Mouse (Mus musculus): Measurements from ENCODE around the gene Ints1. TPM values are rescaled to one million over a fixed set of nuclear protein-coding genes. Genes with fewer than 3 reads are reported as not detected.
A peak's percentile ranks its signal among the peaks of the same experiment; 100 is the strongest.

Gene Ints1
- polyA plus RNA-seq, 2 experiments: 12.1 to 13.5 TPM

DNA sequence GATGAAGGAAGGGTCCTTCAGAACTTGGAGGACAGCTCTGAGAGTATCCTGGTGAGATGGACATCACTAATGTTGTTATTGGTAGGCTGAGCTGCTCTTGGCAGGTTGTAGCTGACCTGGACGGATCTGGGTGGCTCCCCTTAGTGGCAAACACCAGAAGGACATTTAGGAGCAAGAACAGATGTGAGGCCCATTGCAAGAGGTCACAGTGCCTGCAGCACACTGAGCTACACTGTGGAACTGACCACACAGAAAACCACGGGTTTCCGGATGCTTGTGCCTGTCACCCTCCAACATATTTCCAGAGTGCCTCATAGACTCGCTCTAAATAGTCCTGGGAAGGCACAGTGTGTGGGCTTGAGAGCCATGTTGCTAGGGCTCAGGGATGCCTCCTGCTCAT lies 14.0 kb upstream of the Ints1 start:
- Histone ChIP-seq H3K9ac (replicated peaks) (no peak overlapping the region), H3K4me3 (ENCODE audit: insufficient read depth in 1 of 2, low read depth in 2 of 2, low read length in 2 of 2) (no peak overlapping the region), H3K9me3 (ENCODE audit: control insufficient read depth, low read length) (no peaks in the 10 kb centered on the region), H3K27me3 (ENCODE audit: control insufficient read depth, insufficient read depth, low read length) (no peaks in the 10 kb centered on the region), H3K4me1 (replicated peaks; ENCODE audit: control insufficient read depth in 2 of 2, insufficient read depth in 2 of 2, low read length in 1 of 2) (peaks cover 20 to 27% of the 10 kb centered on the region in 2 experiments), H3K27ac (no peak overlapping the region), H3K36me3 (replicated peaks; ENCODE audit: control insufficient read depth, insufficient read depth, low read depth) (peaks cover 7% of the 10 kb centered on the region), H3K4me2 (ENCODE audit: low read depth) (no peak overlapping the region)
- no peak for TF ChIP-seq EP300 (IDR thresholded peaks at IDR 0.05; ENCODE audit: low read depth)
- peak; percentile 62 for TF ChIP-seq CTCF (IDR thresholded peaks at IDR 0.05; ENCODE audit: low read depth)
- DNase-seq (ENCODE audit: low read depth in 3 of 3, low spot score in 3 of 3) (no peak), ATAC-seq (ENCODE audit: insufficient read depth) (no peak)
- 28% methylated on average over 4 of the region's 4 CpGs for WGBS (ENCODE audit: insufficient replicate concordance)

DNA sequence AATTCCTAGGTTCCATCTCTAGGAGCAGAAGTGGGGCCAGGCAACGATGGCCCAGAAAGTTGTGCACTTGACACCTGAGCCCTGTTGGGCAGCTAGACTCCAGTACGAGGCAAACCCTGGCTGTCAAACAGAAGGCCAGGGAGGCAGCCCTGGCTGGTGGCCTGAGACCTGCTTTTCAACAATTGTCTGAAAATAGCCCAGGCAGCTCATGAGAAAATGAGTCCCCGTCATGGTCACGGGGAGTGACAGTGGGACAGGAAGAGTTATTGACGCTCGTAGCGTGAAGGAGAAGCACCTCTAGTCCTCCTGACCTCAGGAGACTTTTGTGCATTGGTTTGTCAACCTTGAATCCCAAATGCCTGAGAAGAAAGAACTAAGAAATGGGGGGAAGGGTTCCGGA lies 5.9 kb upstream of the Ints1 start:
- no peak overlapping the region for H3K4me2 ChIP-seq (ENCODE audit: low read depth)
- no peaks in the 10 kb centered on the region for H3K36me3 ChIP-seq (replicated peaks; ENCODE audit: control insufficient read depth, insufficient read depth, low read depth)
- 76% methylated on average over 8 of the region's 8 CpGs for WGBS (ENCODE audit: insufficient replicate concordance)
- ATAC-seq (ENCODE audit: insufficient read depth): no peak
- H3K9ac ChIP-seq (replicated peaks): no peak overlapping the region
- DNase-seq (ENCODE audit: low read depth in 3 of 3, low spot score in 3 of 3): no peak
- no peak overlapping the region for H3K27ac ChIP-seq
- H3K4me1 ChIP-seq (replicated peaks; ENCODE audit: control insufficient read depth in 2 of 2, insufficient read depth in 2 of 2, low read length in 1 of 2): no peaks in the 10 kb centered on the region
- no peak overlapping the region for H3K4me3 ChIP-seq (ENCODE audit: insufficient read depth in 1 of 2, low read depth in 2 of 2, low read length in 2 of 2)
- no peaks in the 10 kb centered on the region for H3K9me3 ChIP-seq (ENCODE audit: control insufficient read depth, low read length)
- H3K27me3 ChIP-seq (ENCODE audit: control insufficient read depth, insufficient read depth, low read length): no peaks in the 10 kb centered on the region
- TF ChIP-seq EP300 (IDR thresholded peaks at IDR 0.05; ENCODE audit: low read depth) (no peak), CTCF (IDR thresholded peaks at IDR 0.05; ENCODE audit: low read depth) (no peak)

DNA sequence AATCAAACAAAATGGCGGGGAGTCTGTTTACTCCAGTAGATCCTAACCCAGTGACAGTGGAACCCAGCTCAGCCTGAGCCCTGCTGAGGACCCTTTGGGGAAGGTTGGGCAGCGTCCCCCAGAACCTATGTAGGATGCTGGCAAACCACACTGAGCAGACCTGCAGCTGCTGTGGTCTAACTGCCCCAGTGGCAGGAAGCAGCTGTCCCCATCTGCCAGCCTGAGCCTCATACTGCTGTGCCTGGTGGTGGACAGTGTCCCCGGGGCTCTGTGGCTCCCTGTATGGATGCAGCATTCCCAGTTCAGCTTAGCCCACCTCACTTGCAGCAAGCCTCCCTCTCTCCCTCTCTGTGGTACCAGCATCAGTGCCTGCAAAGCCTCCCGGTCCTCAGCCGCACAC lies 1.5 kb upstream of the Ints1 start:
- Histone ChIP-seq H3K27ac (no peak overlapping the region), H3K27me3 (ENCODE audit: control insufficient read depth, insufficient read depth, low read length) (no peaks in the 10 kb centered on the region), H3K36me3 (replicated peaks; ENCODE audit: control insufficient read depth, insufficient read depth, low read depth) (peaks cover 4% of the 10 kb centered on the region), H3K9ac (replicated peaks) (no peak overlapping the region), H3K9me3 (ENCODE audit: control insufficient read depth, low read length) (no peaks in the 10 kb centered on the region), H3K4me2 (ENCODE audit: low read depth) (no peak overlapping the region), H3K4me1 (replicated peaks; ENCODE audit: control insufficient read depth in 2 of 2, insufficient read depth in 2 of 2, low read length in 1 of 2) (peaks cover 0 to 3% of the 10 kb centered on the region in 2 experiments; a peak in 1 of 4 replicates), H3K4me3 (ENCODE audit: insufficient read depth in 1 of 2, low read depth in 2 of 2, low read length in 2 of 2) (no peak overlapping the region)
- no peak for DNase-seq (ENCODE audit: low read depth in 3 of 3, low spot score in 3 of 3)
- no peak for ATAC-seq (ENCODE audit: insufficient read depth)
- TF ChIP-seq CTCF (IDR thresholded peaks at IDR 0.05; ENCODE audit: low read depth): no peak
- 0 out of 2 replicates have a peak, but pooled peaks have one; percentile 25 for TF ChIP-seq EP300 (IDR thresholded peaks at IDR 0.05; ENCODE audit: low read depth)
- WGBS (ENCODE audit: insufficient replicate concordance): 40% methylated on average over 5 of the region's 5 CpGs

DNA sequence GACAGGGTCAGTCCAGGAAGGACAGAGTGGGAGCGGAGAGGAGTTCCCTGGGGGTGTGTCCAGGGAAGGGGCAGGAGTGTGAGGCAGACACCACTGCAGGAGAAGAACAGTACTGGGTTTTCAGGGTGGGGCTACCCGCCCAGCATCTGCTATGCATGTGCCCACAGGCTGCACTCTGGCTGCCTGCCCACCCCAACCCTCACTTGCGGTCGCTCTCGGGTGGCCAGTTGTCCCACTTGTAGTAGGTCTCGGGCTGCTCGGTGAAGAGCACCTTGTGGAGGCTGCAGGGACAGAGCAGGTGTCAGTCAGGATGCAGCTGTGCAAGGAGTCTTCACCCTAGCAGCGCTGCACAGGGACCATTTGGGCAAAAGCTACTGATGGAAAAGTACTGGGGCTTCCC lies 7.3 kb downstream of the Ints1 start:
- H3K27ac ChIP-seq: no peak overlapping the region
- H3K4me1 ChIP-seq (replicated peaks; ENCODE audit: control insufficient read depth in 2 of 2, insufficient read depth in 2 of 2, low read length in 1 of 2): no peaks in the 10 kb centered on the region
- no peaks in the 10 kb centered on the region for H3K9me3 ChIP-seq (ENCODE audit: control insufficient read depth, low read length)
- H3K9ac ChIP-seq (replicated peaks): no peak overlapping the region
- H3K4me2 ChIP-seq (ENCODE audit: low read depth): no peak overlapping the region
- TF ChIP-seq EP300 (IDR thresholded peaks at IDR 0.05; ENCODE audit: low read depth) (no peak), CTCF (IDR thresholded peaks at IDR 0.05; ENCODE audit: low read depth) (no peak)
- no peak for DNase-seq (ENCODE audit: low read depth in 3 of 3, low spot score in 3 of 3)
- 82% methylated on average over 8 of the region's 8 CpGs for WGBS (ENCODE audit: insufficient replicate concordance)
- H3K4me3 ChIP-seq (ENCODE audit: insufficient read depth in 1 of 2, low read depth in 2 of 2, low read length in 2 of 2): no peak overlapping the region
- H3K36me3 ChIP-seq (replicated peaks; ENCODE audit: control insufficient read depth, insufficient read depth, low read depth): peaks cover 38% of the 10 kb centered on the region
- ATAC-seq (ENCODE audit: insufficient read depth): no peak
- H3K27me3 ChIP-seq (ENCODE audit: control insufficient read depth, insufficient read depth, low read length): no peaks in the 10 kb centered on the region

- no peak overlapping the region for H3K4me3 ChIP-seq (ENCODE audit: insufficient read depth in 1 of 2, low read depth in 2 of 2, low read length in 2 of 2)
- H3K9me3 ChIP-seq (ENCODE audit: control insufficient read depth, low read length): no peaks in the 10 kb centered on the region
- DNase-seq (ENCODE audit: low read depth in 3 of 3, low spot score in 3 of 3) (no peak), ATAC-seq (ENCODE audit: insufficient read depth) (peak; percentile 24; the same call in 1 of the 2 replicates)
- TF ChIP-seq CTCF (IDR thresholded peaks at IDR 0.05; ENCODE audit: low read depth) (peak; percentile 91), EP300 (IDR thresholded peaks at IDR 0.05; ENCODE audit: low read depth) (no peak)
- no peak overlapping the region for H3K9ac ChIP-seq (replicated peaks)
- H3K27ac ChIP-seq: no peak overlapping the region
- H3K27me3 ChIP-seq (ENCODE audit: control insufficient read depth, insufficient read depth, low read length): no peaks in the 10 kb centered on the region
- H3K4me1 ChIP-seq (replicated peaks; ENCODE audit: control insufficient read depth in 2 of 2, insufficient read depth in 2 of 2, low read length in 1 of 2): no peaks in the 10 kb centered on the region
- no peak overlapping the region for H3K4me2 ChIP-seq (ENCODE audit: low read depth)
- peaks cover 18% of the 10 kb centered on the region for H3K36me3 ChIP-seq (replicated peaks; ENCODE audit: control insufficient read depth, insufficient read depth, low read depth)
- WGBS (ENCODE audit: insufficient replicate concordance): 74% methylated on average over 11 of the region's 11 CpGs
These were observed 11.2 kb downstream of the Ints1 start for GRCm38 (mm10) chr5:139764296-139764695.

Measured in liver, embryonic 14.5 days (tissue).